Mouse (Mus musculus) forebrain, embryonic 11.5 days (tissue): ENCODE measurements around the gene Kif1bp. TPM values are rescaled to one million over a fixed set of nuclear protein-coding genes. Genes with fewer than 3 reads are reported as not detected.
"Not testable (repeated sequence)": the region's sequence is repeated elsewhere in the genome, so short reads cannot be mapped to it uniquely, and the experiment has no call there.

ENCODE experiments used
- ATAC-seq: fragments of 200-750 bp; cut with Nextera tagmentation; replicated peaks from 2 replicates; pipeline ENCODE4 v1.8.0; 2017; ENCODE audit warnings: moderate TSS enrichment; ENCODE audit not compliant: low FRiP score
- DNase-seq: peaks from one replicate; pipeline ENCODE4 v3.0.0-alpha.2; 2017; ENCODE audit warnings: low spot score
- H3K27ac ChIP-seq: fragments of 300-500 bp; sonication (generic); 2 replicates; pipeline ENCODE4 v1.5.1; 2014; ENCODE audit warnings: low read depth, low read length
- H3K27me3 ChIP-seq: fragments of 300-500 bp; sonication (generic); 2 replicates; pipeline ENCODE4 v1.6.1; 2014; ENCODE audit warnings: mild to moderate bottlenecking, low read length, mixed read lengths; ENCODE audit not compliant: control insufficient read depth, insufficient read depth
- H3K36me3 ChIP-seq: fragments of 300-500 bp; sonication (generic); 2 replicates; pipeline ENCODE4 v1.6.1; 2014; ENCODE audit warnings: mild to moderate bottlenecking, low read length, moderate library complexity, mixed read lengths; ENCODE audit not compliant: control insufficient read depth, insufficient read depth
- H3K4me1 ChIP-seq: fragments of 300-500 bp; sonication (generic); replicated peaks from 2 replicates; pipeline ENCODE4 v1.6.1; 2014; ENCODE audit warnings: low read length, mixed read lengths; ENCODE audit not compliant: control insufficient read depth, insufficient read depth
- H3K4me2 ChIP-seq: fragments of 300-500 bp; sonication (generic); 2 replicates; pipeline ENCODE4 v1.6.1; 2014; ENCODE audit warnings: low read depth, mild to moderate bottlenecking, low read length, moderate library complexity, mixed read lengths; ENCODE audit not compliant: severe bottlenecking
- H3K4me3 ChIP-seq: fragments of 300-500 bp; sonication (generic); 2 replicates; pipeline ENCODE4 v1.5.1; 2014; ENCODE audit warnings: low read depth, low read length
- H3K9ac ChIP-seq: fragments of 300-500 bp; sonication (generic); 2 replicates; pipeline ENCODE4 v1.6.1; 2014; ENCODE audit warnings: low read length
- H3K9me3 ChIP-seq: fragments of 300-500 bp; sonication (generic); 2 replicates; pipeline ENCODE4 v1.6.1; 2016; ENCODE audit warnings: low read length, mixed read lengths; ENCODE audit not compliant: control insufficient read depth
- WGBS: fragments of 180-500 bp; shearing (Covaris S2); extraction: QIAGEN DNeasy Blood & Tissue Kit; methylation state at CpG from one replicate; pipeline ENCODE4 v1.1.7; 2014; 5-methylcytosine and 5-hydroxymethylcytosine counted together
- polyA plus RNA-seq: library from polyadenylated mRNA; unstranded; fragments of >200 nt; fragmentation: Nextera tagmentation; extraction: Ambion mirVana; gene quantifications from 2 replicates; pipeline ENCODE4 v1.2.1, GENCODE M21; 2014

Kif1bp gene
- polyA plus RNA-seq, 1 experiment from 2014 or later: 50.5 TPM

DNA sequence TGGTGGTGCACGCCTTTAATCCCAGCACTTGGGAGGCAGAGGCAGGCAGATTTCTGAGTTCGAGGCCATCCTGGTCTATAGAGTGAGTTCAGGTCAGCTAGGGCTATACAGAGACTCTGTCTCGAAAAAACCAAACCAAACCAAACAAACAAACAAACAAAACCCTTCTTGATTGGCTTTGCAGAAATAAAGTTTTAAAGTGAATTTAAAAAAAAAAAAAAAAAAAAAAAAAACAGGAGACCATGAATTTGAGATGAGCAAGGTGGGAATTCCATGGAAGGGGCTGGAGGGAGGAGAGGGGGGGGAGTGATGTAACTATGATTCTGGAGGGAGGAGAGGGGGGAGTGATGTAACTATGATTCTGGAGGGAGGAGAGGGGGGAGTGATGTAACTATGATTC, 21.1 kb upstream of the Kif1bp start:
- H3K9ac ChIP-seq, H3K27me3 ChIP-seq, DNase-seq, H3K9me3 ChIP-seq, H3K4me2 ChIP-seq, H3K4me1 ChIP-seq, H3K36me3 ChIP-seq, H3K4me3 ChIP-seq, ATAC-seq, H3K27ac ChIP-seq: not testable (repeated sequence)
- 83% methylated on average over 3 of the region's 3 CpGs for WGBS

DNA sequence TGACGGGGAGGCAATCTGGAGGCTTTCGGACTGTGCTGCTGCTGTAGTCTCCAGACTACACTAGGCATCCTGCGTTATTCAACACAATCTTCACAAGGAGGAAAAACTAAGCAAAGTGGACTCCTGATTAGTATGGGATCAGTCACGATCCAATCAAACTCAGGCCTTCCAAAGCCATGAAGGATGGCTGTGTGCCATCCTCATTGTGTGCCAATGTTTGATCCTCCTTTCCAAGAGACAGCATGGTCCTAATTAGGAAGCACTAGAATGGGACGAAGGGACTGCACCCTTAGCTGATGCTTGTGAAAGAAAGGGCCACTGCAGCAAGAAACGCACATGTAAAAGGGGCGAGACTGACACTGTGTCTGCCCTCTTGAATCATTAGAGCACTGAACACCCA, 14.2 kb upstream of the Kif1bp start:
- Histone ChIP-seq H3K9me3 (no peaks in the 10 kb centered on the region), H3K4me2 (no peak overlapping the region), H3K9ac (no peak overlapping the region), H3K4me1 (no peaks in the 10 kb centered on the region), H3K36me3 (peaks cover 17% of the 10 kb centered on the region), H3K4me3 (no peak overlapping the region), H3K27ac (no peak overlapping the region), H3K27me3 (no peaks in the 10 kb centered on the region)
- ATAC-seq (no peak), DNase-seq (no peak)
- WGBS: 92% methylated on average over 7 of the region's 7 CpGs

DNA sequence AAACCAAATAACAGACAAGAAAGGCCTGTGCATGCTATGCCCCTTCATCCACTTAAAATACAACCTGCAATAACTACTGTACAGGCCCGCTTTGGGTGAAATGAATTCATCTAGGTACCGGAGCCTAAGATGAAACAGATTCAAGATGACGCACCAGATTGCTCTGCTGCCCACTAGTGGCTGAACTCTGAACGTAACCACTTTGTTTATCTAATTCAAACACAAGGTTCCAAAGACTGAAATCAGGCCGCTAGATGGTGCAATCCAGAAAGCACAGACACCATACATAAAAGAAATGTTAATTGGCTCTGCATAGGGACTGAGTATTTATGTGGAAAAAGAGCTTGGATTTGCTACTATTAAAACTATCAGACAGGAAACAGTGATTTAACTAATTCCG, 11.9 kb upstream of the Kif1bp start:
- DNase-seq (peak; percentile 83), ATAC-seq (0 out of 2 replicates have a peak, but pooled peaks have one; percentile 46)
- H3K27me3 ChIP-seq: no peaks in the 10 kb centered on the region
- no peak overlapping the region for H3K4me2 ChIP-seq
- 53% methylated on average over 6 of the region's 6 CpGs for WGBS
- no peaks in the 10 kb centered on the region for H3K9me3 ChIP-seq
- no peak overlapping the region for H3K27ac ChIP-seq
- no peak overlapping the region for H3K4me3 ChIP-seq
- no peaks in the 10 kb centered on the region for H3K4me1 ChIP-seq
- H3K9ac ChIP-seq: no peak overlapping the region
- H3K36me3 ChIP-seq: peaks cover 23% of the 10 kb centered on the region

DNA sequence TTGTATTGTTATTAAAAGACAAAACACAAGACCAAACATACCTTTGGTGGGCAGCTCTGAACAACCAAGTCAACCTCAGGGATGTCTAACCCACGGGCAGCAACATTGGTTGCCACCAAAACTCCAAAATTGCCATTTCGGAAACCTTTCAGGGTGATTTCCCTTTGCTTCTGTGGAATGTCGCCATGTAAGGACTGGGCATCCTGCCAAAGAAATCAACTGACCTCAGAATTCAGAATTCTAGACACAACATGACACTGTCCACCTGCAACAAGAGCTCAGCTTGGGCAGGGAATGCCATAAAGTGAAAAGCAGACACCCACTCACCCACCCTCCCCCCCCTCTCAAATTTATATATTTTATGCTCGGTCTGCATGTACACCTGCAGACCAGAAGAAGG, 10.4 kb upstream of the Kif1bp start:
- Histone ChIP-seq H3K27me3 (no peaks in the 10 kb centered on the region), H3K9ac (no peak overlapping the region), H3K27ac (no peak overlapping the region), H3K4me3 (no peak overlapping the region), H3K9me3 (no peaks in the 10 kb centered on the region), H3K4me1 (no peaks in the 10 kb centered on the region), H3K36me3 (peaks cover 30% of the 10 kb centered on the region), H3K4me2 (no peak overlapping the region)
- 90% methylated on average over 4 of the region's 4 CpGs for WGBS
- DNase-seq (no peak), ATAC-seq (no peak)

DNA sequence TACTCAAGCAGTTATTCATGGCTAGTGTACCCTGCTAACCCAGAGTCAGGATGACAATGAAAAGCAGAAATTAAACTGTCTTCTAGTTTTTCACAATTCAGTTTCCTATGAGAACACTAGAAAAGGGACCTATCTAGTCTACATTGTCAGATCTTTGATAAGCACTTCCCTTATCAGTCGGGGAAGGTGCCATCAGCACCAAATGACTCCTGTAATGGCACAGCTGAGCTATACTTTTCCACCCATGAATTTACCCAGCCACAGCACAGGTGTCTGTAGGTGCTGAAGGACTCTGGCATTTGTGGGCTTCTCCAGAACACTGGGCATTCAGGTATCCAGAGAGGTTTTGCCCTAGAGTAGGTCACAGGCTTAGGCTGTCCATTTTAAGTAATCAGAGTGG, 5.0 kb upstream of the Kif1bp start:
- peaks cover 23% of the 10 kb centered on the region for H3K36me3 ChIP-seq
- no peak overlapping the region for H3K4me2 ChIP-seq
- 94% methylated on average over 1 of the region's 1 CpGs for WGBS
- H3K27ac ChIP-seq: no peak overlapping the region
- no peak for ATAC-seq
- H3K9me3 ChIP-seq: no peaks in the 10 kb centered on the region
- H3K27me3 ChIP-seq: no peaks in the 10 kb centered on the region
- H3K9ac ChIP-seq: no peak overlapping the region
- no peak for DNase-seq
- no peaks in the 10 kb centered on the region; the same call in 1 of the 2 replicates for H3K4me1 ChIP-seq
- no peak overlapping the region for H3K4me3 ChIP-seq

DNA sequence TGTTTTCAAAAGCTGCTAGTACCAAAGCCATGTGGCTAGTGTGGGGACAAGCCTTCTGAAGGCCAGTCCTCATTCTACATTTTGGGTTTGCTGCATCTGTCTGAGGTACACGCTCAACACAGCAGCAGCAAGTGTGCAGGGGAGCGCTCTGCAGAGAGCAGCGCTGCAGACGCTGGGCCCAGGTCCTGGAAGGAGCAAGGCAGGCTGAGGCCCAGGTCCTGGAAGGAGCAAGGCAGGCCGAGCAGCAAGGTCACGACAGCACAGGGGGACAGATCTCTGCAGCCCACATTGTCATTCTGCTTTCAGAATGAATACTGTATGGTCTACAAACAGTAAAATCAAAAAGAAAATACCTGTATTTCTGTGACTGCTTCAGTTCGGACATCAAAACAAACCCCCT, 4.4 kb upstream of the Kif1bp start:
- no peaks in the 10 kb centered on the region for H3K9me3 ChIP-seq
- no peak overlapping the region for H3K27ac ChIP-seq
- 87% methylated on average over 7 of the region's 7 CpGs for WGBS
- H3K36me3 ChIP-seq: peaks cover 19% of the 10 kb centered on the region
- H3K4me1 ChIP-seq: no peaks in the 10 kb centered on the region; the same call in 1 of the 2 replicates
- no peak for ATAC-seq
- no peaks in the 10 kb centered on the region for H3K27me3 ChIP-seq
- no peak overlapping the region for H3K4me2 ChIP-seq
- H3K4me3 ChIP-seq: no peak overlapping the region
- DNase-seq: no peak
- no peak overlapping the region for H3K9ac ChIP-seq

DNA sequence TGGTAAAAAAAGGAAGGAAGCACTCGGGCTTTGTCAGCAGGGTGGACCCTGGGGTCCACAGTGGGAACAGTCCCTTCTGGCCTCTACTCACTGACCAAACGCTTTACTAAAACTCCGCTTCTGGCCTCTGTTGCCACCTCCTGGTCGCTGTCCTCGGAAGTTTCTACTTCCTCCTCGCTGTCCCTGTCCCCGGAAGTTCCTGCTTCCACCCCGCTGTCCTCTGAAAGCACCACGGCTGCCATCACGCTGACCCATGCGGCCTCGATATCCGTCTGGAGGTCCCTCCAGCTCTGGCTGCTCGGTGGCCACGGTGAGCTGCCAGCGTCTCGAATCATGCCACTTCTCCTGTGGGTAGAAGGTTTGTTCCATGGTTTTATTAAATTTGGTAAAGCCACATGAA, 4.0 kb upstream of the Kif1bp start:
- no peak overlapping the region for H3K4me2 ChIP-seq
- no peaks in the 10 kb centered on the region for H3K27me3 ChIP-seq
- H3K9me3 ChIP-seq: no peaks in the 10 kb centered on the region
- no peak overlapping the region for H3K9ac ChIP-seq
- DNase-seq (no peak), ATAC-seq (no peak)
- H3K4me1 ChIP-seq: no peaks in the 10 kb centered on the region; the same call in 1 of the 2 replicates
- no peak overlapping the region for H3K27ac ChIP-seq
- 92% methylated on average over 17 of the region's 17 CpGs for WGBS
- H3K4me3 ChIP-seq: no peak overlapping the region
- H3K36me3 ChIP-seq: peaks cover 15% of the 10 kb centered on the region

DNA sequence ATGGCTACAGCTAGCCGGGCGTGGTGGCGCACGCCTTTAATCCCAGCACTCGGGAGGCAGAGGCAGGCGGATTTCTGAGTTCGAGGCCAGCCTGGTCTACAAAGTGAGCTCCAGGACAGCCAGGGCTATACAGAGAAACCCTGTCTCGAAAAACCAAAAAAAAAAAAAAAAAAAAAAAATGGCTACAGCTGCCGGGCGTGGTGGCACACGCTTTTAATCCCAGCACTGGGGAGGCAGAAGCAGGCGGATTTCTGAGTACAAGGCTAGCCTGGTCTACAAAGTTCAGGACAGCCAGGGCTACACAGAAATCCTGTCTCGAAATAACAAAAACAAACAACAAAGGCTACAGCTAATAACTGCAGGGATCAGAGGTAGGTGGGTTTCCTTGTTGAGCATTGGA, 872 bp upstream of the Kif1bp start:
- H3K9me3 ChIP-seq, H3K27me3 ChIP-seq, H3K4me1 ChIP-seq, H3K27ac ChIP-seq, H3K4me3 ChIP-seq, DNase-seq, H3K36me3 ChIP-seq, H3K9ac ChIP-seq, ATAC-seq, H3K4me2 ChIP-seq: not testable (repeated sequence)
- 92% methylated on average over 12 of the region's 13 CpGs for WGBS

DNA sequence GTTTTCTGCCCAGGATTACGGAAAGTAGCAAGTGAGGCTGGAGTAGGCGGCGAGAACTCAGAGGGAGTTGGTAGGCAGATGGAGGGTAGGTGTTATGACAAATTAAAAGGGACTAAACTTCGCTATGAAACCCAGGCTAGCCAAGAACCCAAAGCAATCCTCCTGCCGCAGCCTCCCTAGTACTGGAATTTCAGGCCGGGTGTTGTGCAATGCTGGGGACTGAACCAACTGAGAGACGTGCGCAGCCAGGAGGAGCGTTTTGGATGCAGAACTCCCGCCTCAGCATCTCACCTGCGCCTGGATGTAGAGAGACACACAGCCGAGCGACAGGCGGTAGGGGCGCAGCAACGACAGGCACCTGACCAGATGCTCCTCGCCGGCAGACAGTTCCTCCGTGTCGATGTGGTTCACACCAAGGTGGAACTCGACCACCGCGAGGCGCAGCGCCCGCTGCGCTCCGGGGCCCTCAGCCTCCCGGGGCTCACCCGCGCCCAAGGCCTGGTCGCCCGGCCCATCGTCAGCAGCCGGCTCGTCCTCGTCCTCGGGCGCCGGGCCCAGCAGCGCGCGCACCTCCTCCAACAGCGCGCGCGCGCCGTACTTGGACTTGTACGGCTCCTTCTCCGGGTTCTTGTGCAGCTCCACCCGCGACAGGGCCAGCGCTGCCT, 452 bp downstream of the Kif1bp start:
- H3K9me3 ChIP-seq: no peaks in the 10 kb centered on the region
- under 1% methylated on average over 54 of the region's 54 CpGs for WGBS
- H3K4me3 ChIP-seq: peak overlapping the region; percentile 94
- H3K4me2 ChIP-seq: peak overlapping the region; percentile 86
- no peaks in the 10 kb centered on the region for H3K27me3 ChIP-seq
- peaks cover 4% of the 10 kb centered on the region; the same call in 1 of the 2 replicates for H3K36me3 ChIP-seq
- peaks cover 2% of the 10 kb centered on the region; the same call in 1 of the 2 replicates for H3K4me1 ChIP-seq
- ATAC-seq (peak; percentile 70), DNase-seq (no peak)
- H3K9ac ChIP-seq: peak overlapping the region; percentile 87
- peak overlapping the region; percentile 46; the same call in 1 of the 2 replicates for H3K27ac ChIP-seq
